Mouse (Mus musculus) neural tube, embryonic 14.5 days (tissue): ENCODE data around the gene Slc25a34. TPM values are rescaled to one million over a fixed set of nuclear protein-coding genes. Genes with fewer than 3 reads are reported as not detected.

Experiments
- ATAC-seq: fragments of 200-750 bp; cut with Nextera tagmentation; 2 replicates; pipeline ENCODE4 v1.8.0; 2017; ENCODE audit warnings: low read depth, mild to moderate bottlenecking, moderate TSS enrichment, moderate library complexity
- H3K27ac ChIP-seq: fragments of 300-500 bp; sonication (generic); 2 replicates; pipeline ENCODE4 v1.5.1; 2014; ENCODE audit warnings: low read depth, mild to moderate bottlenecking, control low read depth, low read length, moderate library complexity, mixed read lengths
- H3K27me3 ChIP-seq: fragments of 300-500 bp; sonication (generic); 2 replicates; pipeline ENCODE4 v1.6.1; 2014; ENCODE audit warnings: low read length; ENCODE audit not compliant: control insufficient read depth, insufficient read depth
- H3K36me3 ChIP-seq: fragments of 300-500 bp; sonication (generic); 2 replicates; pipeline ENCODE4 v1.6.1; 2014; ENCODE audit warnings: low read length, mixed read lengths; ENCODE audit not compliant: control insufficient read depth, insufficient read depth
- H3K4me1 ChIP-seq: fragments of 300-500 bp; sonication (generic); 2 replicates; pipeline ENCODE4 v1.6.1; 2014; ENCODE audit warnings: low read length; ENCODE audit not compliant: control insufficient read depth, insufficient read depth
- H3K4me2 ChIP-seq: fragments of 300-500 bp; sonication (generic); 2 replicates; pipeline ENCODE4 v1.6.1; 2014; ENCODE audit warnings: mild to moderate bottlenecking, low read depth, low read length, control low read depth
- H3K4me3 ChIP-seq: fragments of 300-500 bp; sonication (generic); 2 replicates; pipeline ENCODE4 v1.5.1; 2014; ENCODE audit warnings: low read depth, low read length, control low read depth, mixed read lengths
- H3K9ac ChIP-seq: fragments of 300-500 bp; sonication (generic); replicated peaks from 2 replicates; pipeline ENCODE4 v1.6.1; 2014; ENCODE audit warnings: low read depth, mild to moderate bottlenecking, control low read depth, low read length, mixed read lengths
- H3K9me3 ChIP-seq: fragments of 300-500 bp; sonication (generic); 2 replicates; pipeline ENCODE4 v1.6.1; 2016; ENCODE audit warnings: low read length; ENCODE audit not compliant: control insufficient read depth
- WGBS: fragments of 180-500 bp; shearing (Covaris S2); extraction: QIAGEN DNeasy Blood & Tissue Kit; methylation state at CpG from one replicate; pipeline ENCODE4 v1.1.7; 2014; 5-methylcytosine and 5-hydroxymethylcytosine counted together
- polyA plus RNA-seq: library from polyadenylated mRNA; unstranded; fragments of >200 nt; fragmentation: Nextera tagmentation; extraction: Ambion mirVana; gene quantifications from 2 replicates; pipeline ENCODE4 v1.2.1, GENCODE M21; 2014

The Slc25a34 gene
- polyA plus RNA-seq, 1 experiment from 2014 or later, result not detected

GRCm38 (mm10) chr4:141623037-141623436, 584 bp downstream of the Slc25a34 start:
- Histone ChIP-seq H3K9ac (no peak overlapping the region), H3K27ac (no peak overlapping the region), H3K27me3 (no peaks in the 10 kb centered on the region), H3K4me2 (no peak overlapping the region), H3K4me3 (no peak overlapping the region), H3K36me3 (peaks cover 15% of the 10 kb centered on the region), H3K4me1 (no peaks in the 10 kb centered on the region), H3K9me3 (no peaks in the 10 kb centered on the region)
- no peak for ATAC-seq
- 92% methylated on average over 11 of the region's 11 CpGs for WGBS

GRCm38 (mm10) chr4:141622580-141622979, 1.0 kb downstream of the Slc25a34 start:
- no peak overlapping the region for H3K9ac ChIP-seq
- H3K36me3 ChIP-seq, result peaks cover 10% of the 10 kb centered on the region; the same call in 1 of the 2 replicates
- no peak for ATAC-seq
- WGBS, result 93% methylated on average over 5 of the region's 5 CpGs
- no peak overlapping the region for H3K27ac ChIP-seq
- no peak overlapping the region for H3K4me3 ChIP-seq
- H3K27me3 ChIP-seq, result no peaks in the 10 kb centered on the region
- H3K4me1 ChIP-seq, result no peaks in the 10 kb centered on the region
- H3K9me3 ChIP-seq, result no peaks in the 10 kb centered on the region
- H3K4me2 ChIP-seq, result no peak overlapping the region

- Histone ChIP-seq H3K27me3 (no peaks in the 10 kb centered on the region), H3K27ac (no peak overlapping the region), H3K4me1 (no peaks in the 10 kb centered on the region), H3K36me3 (peaks cover 9% of the 10 kb centered on the region; the same call in 1 of the 2 replicates), H3K4me2 (no peak overlapping the region), H3K9ac (no peak overlapping the region), H3K9me3 (no peaks in the 10 kb centered on the region), H3K4me3 (no peak overlapping the region)
- no peak for ATAC-seq
- 86% methylated on average over 8 of the region's 8 CpGs for WGBS
These were observed 1.5 kb downstream of the Slc25a34 start for GRCm38 (mm10) chr4:141622091-141622490.

GRCm38 (mm10) chr4:141621297-141621696, 2.3 kb downstream of the Slc25a34 start:
- H3K4me1 ChIP-seq, result no peaks in the 10 kb centered on the region
- no peak overlapping the region for H3K4me3 ChIP-seq
- H3K27me3 ChIP-seq, result no peaks in the 10 kb centered on the region
- 87% methylated on average over 8 of the region's 8 CpGs for WGBS
- no peak for ATAC-seq
- no peak overlapping the region for H3K9ac ChIP-seq
- no peak overlapping the region for H3K27ac ChIP-seq
- H3K9me3 ChIP-seq, result no peaks in the 10 kb centered on the region
- peaks cover 6% of the 10 kb centered on the region; the same call in 1 of the 2 replicates for H3K36me3 ChIP-seq
- no peak overlapping the region for H3K4me2 ChIP-seq

- Histone ChIP-seq H3K36me3 (no peaks in the 10 kb centered on the region), H3K27ac (no peak overlapping the region), H3K9me3 (no peaks in the 10 kb centered on the region), H3K27me3 (no peaks in the 10 kb centered on the region), H3K9ac (no peak overlapping the region), H3K4me1 (no peaks in the 10 kb centered on the region), H3K4me2 (no peak overlapping the region), H3K4me3 (no peak overlapping the region)
- 83% methylated on average over 9 of the region's 9 CpGs for WGBS
- ATAC-seq, result no peak
These were observed 4.2 kb downstream of the Slc25a34 start for GRCm38 (mm10) chr4:141619299-141619883.

GRCm38 (mm10) chr4:141618565-141619243, 4.9 kb downstream of the Slc25a34 start, which contains the start of gene Tmem82:
TSS of gene Tmem82 (minus strand) at chr4:141618633.
- Histone ChIP-seq H3K27ac (no peak within 1 kb of the TSS), H3K9ac (no peak within 1 kb of the TSS), H3K4me2 (peak within 1 kb of the TSS; percentile 30), H3K36me3 (no peaks in the 10 kb centered on the region), H3K27me3 (no peaks in the 10 kb centered on the region), H3K4me3 (no peak within 1 kb of the TSS), H3K4me1 (no peaks in the 10 kb centered on the region), H3K9me3 (no peaks in the 10 kb centered on the region)
- ATAC-seq, result no peak
- 28% methylated on average over 19 of the region's 20 CpGs for WGBS

- Histone ChIP-seq H3K4me3 (no peak overlapping the region), H3K9me3 (no peaks in the 10 kb centered on the region), H3K4me1 (no peaks in the 10 kb centered on the region), H3K9ac (no peak overlapping the region), H3K27me3 (no peaks in the 10 kb centered on the region), H3K27ac (no peak overlapping the region), H3K36me3 (no peaks in the 10 kb centered on the region), H3K4me2 (peak overlapping the region; percentile 30)
- no peak for ATAC-seq
- 12% methylated on average over 22 of the region's 22 CpGs for WGBS
These were observed 5.6 kb downstream of the Slc25a34 start for GRCm38 (mm10) chr4:141617863-141618564.

- Histone ChIP-seq H3K4me2 (peak overlapping the region; percentile 30), H3K36me3 (no peaks in the 10 kb centered on the region), H3K4me1 (no peaks in the 10 kb centered on the region), H3K27me3 (no peaks in the 10 kb centered on the region), H3K9me3 (no peaks in the 10 kb centered on the region), H3K27ac (no peak overlapping the region), H3K9ac (no peak overlapping the region), H3K4me3 (no peak overlapping the region)
- 6% methylated on average over 19 of the region's 20 CpGs for WGBS
- no peak for ATAC-seq
These were observed 6.3 kb downstream of the Slc25a34 start for GRCm38 (mm10) chr4:141617299-141617698.

GRCm38 (mm10) chr4:141616811-141617210, 6.8 kb downstream of the Slc25a34 start:
- H3K27ac ChIP-seq, result no peak overlapping the region
- 83% methylated on average over 6 of the region's 6 CpGs for WGBS

More at GRCm38 (mm10) chr4:141616811-141617210, 6.8 kb downstream of the Slc25a34 start:
- ATAC-seq, result no peak
- Histone ChIP-seq H3K9ac (no peak overlapping the region), H3K4me2 (no peak overlapping the region), H3K4me3 (no peak overlapping the region), H3K36me3 (no peaks in the 10 kb centered on the region), H3K9me3 (no peaks in the 10 kb centered on the region), H3K27me3 (no peaks in the 10 kb centered on the region), H3K4me1 (no peaks in the 10 kb centered on the region)
